Mouse (Mus musculus): ENCODE results near the gene Adrb1. TPM values are rescaled to one million over a fixed set of nuclear protein-coding genes. Genes with fewer than 3 reads are reported as not detected.

Adrb1 gene
- polyA plus RNA-seq, 1 experiment: 0.60 TPM

DNA sequence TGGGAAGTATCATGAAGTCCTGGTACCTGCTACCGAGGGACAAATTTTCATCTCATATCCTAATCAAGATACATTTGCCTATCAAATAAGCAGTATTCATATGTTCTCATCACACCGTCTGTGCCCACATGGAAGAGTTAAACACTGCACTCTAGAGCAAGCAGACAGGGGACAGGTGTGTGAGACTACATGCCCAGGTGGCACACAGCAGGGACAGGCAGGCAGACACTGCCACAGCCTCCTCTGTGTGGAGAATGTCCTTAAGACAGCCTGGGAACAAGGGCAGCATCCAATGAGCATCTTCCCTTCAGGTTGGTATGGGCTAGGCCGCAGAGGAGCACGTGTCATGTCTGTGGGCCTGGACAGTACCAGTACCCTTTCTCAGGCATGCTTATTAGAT lies 40.7 kb downstream of the Adrb1 start:
- Histone ChIP-seq H3K27me3 (ENCODE audit: control insufficient read depth, insufficient read depth, insufficient read length) (no peaks in the 10 kb centered on the region), H3K4me2 (ENCODE audit: low read depth) (no peak overlapping the region), H3K4me3 (no peak overlapping the region), H3K79me2 (ENCODE audit: control insufficient read depth, insufficient read depth) (no peaks in the 10 kb centered on the region), H3ac (ENCODE audit: control insufficient read depth, insufficient read length) (no peak overlapping the region), H3K36me3 (ENCODE audit: control insufficient read depth, insufficient read depth) (no peaks in the 10 kb centered on the region)
- TF ChIP-seq CEBPB (IDR thresholded peaks at IDR 0.05; ENCODE audit: insufficient read depth, poor library complexity, severe bottlenecking) (no peak), POLR2AphosphoS2 (IDR thresholded peaks at IDR 0.05; ENCODE audit: insufficient read length, low read depth) (no peak), SRF (IDR thresholded peaks at IDR 0.05; ENCODE audit: control insufficient read depth, insufficient read length, low read depth) (no peak), USF1 (IDR thresholded peaks at IDR 0.05; ENCODE audit: low read depth) (no peak), E2F4 (IDR thresholded peaks at IDR 0.05; ENCODE audit: insufficient read depth) (no peak), TCF12 (IDR thresholded peaks at IDR 0.05; ENCODE audit: insufficient read depth, poor library complexity, severe bottlenecking) (no peak), REST (IDR thresholded peaks at IDR 0.05; ENCODE audit: insufficient read depth, insufficient read length) (no peak), MYOG (IDR thresholded peaks at IDR 0.05; ENCODE audit: control insufficient read depth in 1 of 3, insufficient read depth in 1 of 3, insufficient read length in 2 of 3, low read depth in 2 of 3) (no peak), TCF3 (IDR thresholded peaks at IDR 0.05; ENCODE audit: insufficient read length, low read depth) (no peak), POLR2A (IDR thresholded peaks at IDR 0.05; ENCODE audit: insufficient read length, low read depth) (no peak), MAX (IDR thresholded peaks at IDR 0.05; ENCODE audit: low read depth) (no peak), MYOD1 (IDR thresholded peaks at IDR 0.05; ENCODE audit: control insufficient read depth in 1 of 3, insufficient read length in 2 of 3, low read depth in 2 of 3) (no peak)

DNA sequence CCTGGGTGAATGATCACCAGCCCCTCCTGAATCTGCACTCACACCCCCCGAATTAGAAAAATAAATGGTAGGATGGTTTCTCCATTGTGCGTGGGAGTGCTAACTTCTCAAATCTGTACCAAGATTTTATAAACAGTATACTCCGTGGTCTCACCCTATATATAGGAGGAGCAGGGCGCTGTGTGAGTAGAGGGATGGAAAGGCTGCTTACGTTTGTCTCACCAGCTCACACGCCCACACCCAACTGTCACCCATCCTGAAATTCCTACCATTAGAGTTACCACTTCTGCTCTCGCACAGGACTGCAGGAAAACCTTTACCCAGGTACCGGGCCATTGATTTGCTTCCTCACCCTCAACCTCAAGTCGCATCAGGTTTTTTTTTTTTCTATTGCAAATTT lies 47.0 kb downstream of the Adrb1 start:
- H3ac ChIP-seq (ENCODE audit: control insufficient read depth, insufficient read length): no peak overlapping the region
- no peak overlapping the region for H3K4me2 ChIP-seq (ENCODE audit: low read depth)
- H3K4me3 ChIP-seq: no peak overlapping the region
- H3K36me3 ChIP-seq (ENCODE audit: control insufficient read depth, insufficient read depth): no peaks in the 10 kb centered on the region
- no peaks in the 10 kb centered on the region for H3K79me2 ChIP-seq (ENCODE audit: control insufficient read depth, insufficient read depth)
- TF ChIP-seq MYOD1 (IDR thresholded peaks at IDR 0.05; ENCODE audit: control insufficient read depth in 1 of 3, insufficient read length in 2 of 3, low read depth in 2 of 3): no peak
- TF ChIP-seq REST (IDR thresholded peaks at IDR 0.05; ENCODE audit: insufficient read depth, insufficient read length): no peak
- no peak for TF ChIP-seq MAX (IDR thresholded peaks at IDR 0.05; ENCODE audit: low read depth)
- TF ChIP-seq TCF12 (IDR thresholded peaks at IDR 0.05; ENCODE audit: insufficient read depth, poor library complexity, severe bottlenecking): no peak
- TF ChIP-seq USF1 (IDR thresholded peaks at IDR 0.05; ENCODE audit: low read depth): no peak
- no peak for TF ChIP-seq SRF (IDR thresholded peaks at IDR 0.05; ENCODE audit: control insufficient read depth, insufficient read length, low read depth)
- TF ChIP-seq TCF3 (IDR thresholded peaks at IDR 0.05; ENCODE audit: insufficient read length, low read depth): no peak
- no peak for TF ChIP-seq E2F4 (IDR thresholded peaks at IDR 0.05; ENCODE audit: insufficient read depth)
- no peak for TF ChIP-seq POLR2AphosphoS2 (IDR thresholded peaks at IDR 0.05; ENCODE audit: insufficient read length, low read depth)
- no peak for TF ChIP-seq MYOG (IDR thresholded peaks at IDR 0.05; ENCODE audit: control insufficient read depth in 1 of 3, insufficient read depth in 1 of 3, insufficient read length in 2 of 3, low read depth in 2 of 3)
- TF ChIP-seq POLR2A (IDR thresholded peaks at IDR 0.05; ENCODE audit: insufficient read length, low read depth): no peak
- TF ChIP-seq CEBPB (IDR thresholded peaks at IDR 0.05; ENCODE audit: insufficient read depth, poor library complexity, severe bottlenecking): no peak
- H3K27me3 ChIP-seq (ENCODE audit: control insufficient read depth, insufficient read depth, insufficient read length): no peaks in the 10 kb centered on the region

DNA sequence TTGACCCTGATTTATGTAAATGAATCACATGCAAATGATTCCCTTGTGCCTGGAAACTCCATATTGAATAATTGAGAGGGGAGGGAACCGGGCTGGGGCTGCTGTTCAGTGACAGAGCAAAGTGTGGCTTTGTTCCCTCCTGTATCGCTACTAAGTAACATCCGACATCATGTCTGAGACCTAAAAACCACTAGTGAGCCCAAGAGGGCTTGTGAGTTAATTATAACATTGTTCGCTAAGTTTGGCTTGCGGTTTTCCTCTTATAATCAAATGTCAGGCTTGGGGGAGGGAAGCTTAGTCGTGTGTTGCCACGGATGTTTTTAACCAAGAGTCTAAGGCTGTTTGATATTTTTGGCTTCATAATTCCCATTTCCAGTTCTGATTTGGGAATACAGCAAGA lies 50.2 kb downstream of the Adrb1 start:
- Histone ChIP-seq H3ac (ENCODE audit: control insufficient read depth, insufficient read length) (no peak overlapping the region), H3K79me2 (ENCODE audit: control insufficient read depth, insufficient read depth) (no peaks in the 10 kb centered on the region), H3K4me3 (no peak overlapping the region), H3K36me3 (ENCODE audit: control insufficient read depth, insufficient read depth) (no peaks in the 10 kb centered on the region), H3K4me2 (ENCODE audit: low read depth) (no peak overlapping the region), H3K27me3 (ENCODE audit: control insufficient read depth, insufficient read depth, insufficient read length) (no peaks in the 10 kb centered on the region)
- TF ChIP-seq E2F4 (IDR thresholded peaks at IDR 0.05; ENCODE audit: insufficient read depth): no peak
- no peak for TF ChIP-seq REST (IDR thresholded peaks at IDR 0.05; ENCODE audit: insufficient read depth, insufficient read length)
- TF ChIP-seq MAX (IDR thresholded peaks at IDR 0.05; ENCODE audit: low read depth): no peak
- no peak for TF ChIP-seq USF1 (IDR thresholded peaks at IDR 0.05; ENCODE audit: low read depth)
- no peak for TF ChIP-seq MYOG (IDR thresholded peaks at IDR 0.05; ENCODE audit: control insufficient read depth in 1 of 3, insufficient read depth in 1 of 3, insufficient read length in 2 of 3, low read depth in 2 of 3)
- TF ChIP-seq POLR2AphosphoS2 (IDR thresholded peaks at IDR 0.05; ENCODE audit: insufficient read length, low read depth): no peak
- TF ChIP-seq TCF3 (IDR thresholded peaks at IDR 0.05; ENCODE audit: insufficient read length, low read depth): no peak
- no peak for TF ChIP-seq MYOD1 (IDR thresholded peaks at IDR 0.05; ENCODE audit: control insufficient read depth in 1 of 3, insufficient read length in 2 of 3, low read depth in 2 of 3)
- no peak for TF ChIP-seq CEBPB (IDR thresholded peaks at IDR 0.05; ENCODE audit: insufficient read depth, poor library complexity, severe bottlenecking)
- no peak for TF ChIP-seq POLR2A (IDR thresholded peaks at IDR 0.05; ENCODE audit: insufficient read length, low read depth)
- TF ChIP-seq TCF12 (IDR thresholded peaks at IDR 0.05; ENCODE audit: insufficient read depth, poor library complexity, severe bottlenecking): no peak
- no peak for TF ChIP-seq SRF (IDR thresholded peaks at IDR 0.05; ENCODE audit: control insufficient read depth, insufficient read length, low read depth)

DNA sequence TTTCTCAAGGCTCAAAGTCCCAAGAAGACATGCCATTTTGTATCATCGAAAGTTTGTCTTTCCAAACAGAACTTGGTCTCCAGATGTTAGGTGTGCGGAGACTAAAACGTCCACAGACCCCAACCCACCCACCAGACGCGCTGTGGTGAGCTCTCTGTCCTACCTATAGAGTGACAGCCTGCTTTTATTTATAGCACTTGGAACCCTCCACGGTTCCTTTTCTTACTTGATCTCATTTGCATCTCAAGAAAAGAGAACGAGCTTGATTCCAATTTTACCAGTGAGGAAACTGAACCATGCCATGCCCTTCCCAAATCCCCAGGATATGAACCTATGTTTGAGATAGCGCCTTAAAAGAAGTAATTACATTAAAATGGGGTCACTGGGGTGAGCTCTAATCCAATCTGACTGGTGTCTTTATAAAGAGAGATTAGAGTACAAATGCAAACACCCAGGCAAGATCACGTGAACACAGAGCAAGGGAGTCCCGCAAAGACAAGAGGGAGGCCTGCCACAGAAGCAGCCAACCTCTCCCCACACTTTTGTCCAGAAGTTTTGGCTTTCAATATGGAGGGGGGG lies 51.5 kb downstream of the Adrb1 start:
- H3K36me3 ChIP-seq (ENCODE audit: control insufficient read depth, insufficient read depth): no peaks in the 10 kb centered on the region
- no peak overlapping the region for H3K4me2 ChIP-seq (ENCODE audit: low read depth)
- no peak overlapping the region for H3K4me3 ChIP-seq
- no peaks in the 10 kb centered on the region for H3K27me3 ChIP-seq (ENCODE audit: control insufficient read depth, insufficient read depth, insufficient read length)
- TF ChIP-seq TCF12 (IDR thresholded peaks at IDR 0.05; ENCODE audit: insufficient read depth, poor library complexity, severe bottlenecking) (no peak), TCF3 (IDR thresholded peaks at IDR 0.05; ENCODE audit: insufficient read length, low read depth) (no peak)
- no peaks in the 10 kb centered on the region for H3K79me2 ChIP-seq (ENCODE audit: control insufficient read depth, insufficient read depth)
- no peak overlapping the region for H3ac ChIP-seq (ENCODE audit: control insufficient read depth, insufficient read length)

Measured in myocyte (in vitro differentiated cells).